Mouse (Mus musculus) A20 (cell line): ENCODE data around the gene Slc35b1.
"Not testable (repeated sequence)": the region's sequence is repeated elsewhere in the genome, so short reads cannot be mapped to it uniquely, and the experiment has no call there.

Source experiments
- DNase-seq: peaks from one replicate; pipeline ENCODE4 v3.0.0-alpha.2; 2011; ENCODE audit warnings: low read depth, low spot score

The Slc35b1 gene

DNA sequence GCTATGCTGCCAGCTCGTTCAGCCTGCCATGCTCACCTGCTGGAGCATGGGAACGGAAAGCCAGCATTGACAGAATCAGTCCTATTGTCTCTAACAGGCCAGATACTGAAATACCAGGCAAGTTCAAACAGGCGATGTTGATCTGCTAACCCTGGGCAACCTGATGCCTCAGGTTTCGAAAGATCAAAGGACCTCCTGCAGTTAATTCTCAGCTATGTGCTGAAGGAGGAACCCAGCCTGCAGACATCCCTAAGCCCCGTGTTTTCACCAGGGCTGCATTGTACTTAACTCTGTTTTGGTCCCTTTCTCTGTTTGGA, 9.0 kb downstream of the Slc35b1 start:
- no peak for DNase-seq

DNA sequence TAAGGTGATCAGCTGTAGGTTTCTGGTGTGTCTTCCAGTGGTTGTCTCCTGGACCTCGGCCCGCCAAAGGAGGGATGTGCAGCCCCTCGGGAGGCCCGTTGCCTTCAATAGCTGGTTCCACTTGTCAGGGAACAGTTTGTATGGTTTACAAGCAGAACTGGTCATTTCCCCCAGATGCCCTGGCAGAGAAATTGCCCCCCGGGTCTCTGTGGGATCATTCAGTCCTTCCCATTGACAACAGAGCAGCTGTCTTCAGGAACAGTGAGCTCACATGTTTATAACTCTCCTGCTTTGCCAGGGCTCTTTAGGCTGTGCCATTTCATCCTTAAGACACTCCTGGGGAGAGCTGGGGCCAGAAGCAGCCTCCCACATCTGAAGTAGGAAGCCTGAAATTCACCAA, 9.6 kb downstream of the Slc35b1 start:
- DNase-seq, result no peak

DNA sequence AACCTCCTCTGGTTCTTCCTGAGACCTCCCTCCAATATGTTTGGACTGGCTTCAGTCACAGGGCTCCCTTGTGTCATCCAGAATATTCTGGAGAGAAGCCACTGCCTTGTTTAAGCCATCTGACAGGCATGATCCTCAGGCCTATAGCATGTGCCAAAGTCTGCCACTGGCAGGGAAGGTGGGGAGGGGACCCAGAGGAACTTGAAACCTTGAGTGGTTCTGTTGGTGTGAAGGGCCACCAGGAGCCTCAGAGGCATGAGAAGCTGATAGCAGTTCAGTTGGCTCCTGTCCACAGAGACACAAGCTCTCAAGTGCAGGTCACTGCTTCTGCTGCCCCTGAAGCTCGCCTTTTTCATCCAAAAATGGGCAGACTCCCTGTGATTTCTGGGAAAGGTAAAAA, 12.1 kb downstream of the Slc35b1 start:
- no peak for DNase-seq

DNA sequence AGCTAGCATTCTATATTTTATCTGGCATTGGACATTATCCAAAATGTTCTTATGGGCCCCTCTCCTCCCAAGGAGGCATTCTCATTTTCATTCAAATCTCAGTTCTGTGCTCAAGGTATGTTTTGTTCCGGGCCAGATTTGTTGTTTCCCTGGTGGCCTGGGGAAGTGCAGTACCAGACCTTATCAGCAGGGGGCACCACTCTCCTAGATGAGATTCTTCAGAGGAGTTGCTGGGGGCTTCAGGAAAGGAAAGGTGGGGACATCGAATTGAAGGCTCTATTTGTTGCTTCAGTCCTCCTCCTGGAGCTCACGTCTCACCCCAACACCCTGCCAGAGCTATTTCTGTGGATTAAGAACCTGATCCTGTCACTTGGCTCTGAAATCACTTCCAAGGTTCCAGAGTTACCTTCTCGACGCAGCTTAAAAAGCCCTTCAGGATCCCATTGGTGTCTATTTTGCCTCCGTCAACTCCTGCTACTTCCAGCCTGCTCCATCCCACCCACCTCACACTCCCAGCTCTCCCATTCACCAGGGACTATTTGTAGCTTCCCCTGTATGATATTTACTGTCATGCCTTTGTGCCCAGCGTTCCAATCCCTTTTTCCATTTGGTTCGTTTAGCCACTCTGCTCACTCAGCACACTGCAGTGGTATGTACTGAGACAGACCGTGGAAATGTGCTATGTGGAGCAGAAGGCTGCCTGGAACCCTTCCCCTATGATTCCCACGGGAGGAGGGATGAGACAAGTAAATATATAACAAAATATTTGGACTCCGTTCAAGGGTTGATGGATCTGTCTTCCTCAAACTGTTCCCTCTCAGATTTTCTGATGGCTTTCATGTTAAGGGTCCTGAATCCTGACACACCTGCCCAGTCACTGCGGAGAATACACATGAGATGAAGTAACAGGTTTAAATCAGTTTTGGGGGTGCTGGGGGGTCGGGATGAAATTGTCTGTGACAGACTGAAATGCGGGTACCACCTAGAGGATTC, 13.6 kb downstream of the Slc35b1 start:
- peak; percentile 66 for DNase-seq

DNA sequence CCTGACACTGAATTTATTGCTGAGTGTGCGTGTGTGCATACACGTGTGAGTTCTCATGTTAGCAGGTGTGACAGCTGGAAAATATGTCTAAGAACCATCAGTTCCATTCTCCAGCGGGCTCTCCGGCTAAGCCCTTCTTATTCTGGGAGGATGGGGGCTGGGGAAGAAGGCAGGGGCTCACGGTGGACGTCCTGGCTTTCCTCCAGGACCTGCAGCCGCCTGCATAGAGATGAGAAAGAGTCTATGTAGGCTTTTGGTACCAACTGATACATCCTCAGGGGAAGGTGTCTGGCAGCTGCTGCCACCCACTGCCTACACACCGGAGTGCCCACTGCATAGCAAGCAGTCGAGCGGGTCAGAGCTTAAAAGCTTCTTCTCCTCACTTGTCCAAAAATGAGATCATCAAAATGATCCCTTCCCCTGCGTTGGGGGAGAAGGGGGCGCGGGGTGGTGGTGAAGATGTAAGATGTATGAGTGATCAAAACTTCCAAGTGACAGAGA, 15.1 kb downstream of the Slc35b1 start:
- DNase-seq, result no peak

DNA sequence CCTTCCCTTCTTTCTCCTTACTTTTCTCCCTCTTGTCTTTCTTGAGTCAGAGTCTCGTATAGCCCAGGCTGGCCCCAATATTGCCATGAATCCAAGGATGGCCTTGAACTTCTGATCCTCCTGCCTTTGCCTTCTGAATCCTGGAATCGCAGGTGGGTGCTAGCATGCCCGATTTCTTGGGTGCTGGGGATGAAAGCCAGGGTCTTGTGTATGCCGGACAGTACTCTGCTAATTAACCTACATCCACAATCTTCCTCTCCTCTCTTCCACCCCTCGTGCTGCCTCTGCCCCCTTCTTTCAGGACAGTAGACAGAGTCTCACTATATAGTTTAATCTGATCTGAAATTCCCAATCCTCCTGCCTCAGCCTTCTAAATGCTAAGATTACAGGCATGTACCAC, 17.1 kb downstream of the Slc35b1 start:
- DNase-seq, result no peak

DNA sequence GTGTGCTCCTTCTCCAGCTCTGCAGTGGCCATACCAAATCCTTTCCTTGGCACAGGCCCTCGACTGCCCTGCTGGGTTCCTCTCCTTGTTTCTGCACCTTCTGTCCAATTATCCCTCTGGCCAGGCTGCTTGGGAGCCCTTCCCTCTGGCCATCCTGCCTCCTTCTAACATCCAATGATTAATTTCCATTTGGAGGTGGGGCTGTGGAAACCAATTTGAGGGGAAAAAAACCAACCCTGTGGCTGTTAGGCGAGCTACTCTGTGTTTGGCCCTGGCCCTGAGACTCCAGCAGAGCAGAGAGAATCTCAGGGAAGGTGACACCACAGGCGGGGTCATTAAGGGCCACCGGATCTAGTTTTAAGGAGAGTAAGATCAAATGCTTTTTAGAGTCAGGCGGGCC, 17.7 kb downstream of the Slc35b1 start:
- DNase-seq, result no peak

DNA sequence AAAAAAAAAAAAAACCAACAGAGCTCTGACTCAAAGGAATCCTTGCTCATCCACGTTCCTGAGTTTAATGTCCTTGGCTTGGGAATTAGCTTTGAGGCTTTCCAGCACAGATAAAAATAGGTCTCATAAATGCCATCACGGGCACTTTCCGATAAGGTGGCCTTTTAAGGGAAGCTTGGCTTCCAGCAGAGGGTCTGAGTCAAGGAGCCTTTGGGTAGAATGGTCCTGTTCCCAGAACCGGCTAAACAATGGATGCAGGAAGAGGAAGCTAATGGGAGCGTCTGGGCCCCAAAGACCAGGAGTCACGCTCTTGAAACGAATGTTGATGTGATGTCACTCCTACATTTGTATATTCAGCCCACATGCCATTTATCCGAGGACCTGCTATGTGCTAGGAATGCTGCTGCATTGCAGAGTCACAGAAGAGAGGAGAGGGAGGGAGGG, 18.2 kb downstream of the Slc35b1 start:
- no peak for DNase-seq

DNA sequence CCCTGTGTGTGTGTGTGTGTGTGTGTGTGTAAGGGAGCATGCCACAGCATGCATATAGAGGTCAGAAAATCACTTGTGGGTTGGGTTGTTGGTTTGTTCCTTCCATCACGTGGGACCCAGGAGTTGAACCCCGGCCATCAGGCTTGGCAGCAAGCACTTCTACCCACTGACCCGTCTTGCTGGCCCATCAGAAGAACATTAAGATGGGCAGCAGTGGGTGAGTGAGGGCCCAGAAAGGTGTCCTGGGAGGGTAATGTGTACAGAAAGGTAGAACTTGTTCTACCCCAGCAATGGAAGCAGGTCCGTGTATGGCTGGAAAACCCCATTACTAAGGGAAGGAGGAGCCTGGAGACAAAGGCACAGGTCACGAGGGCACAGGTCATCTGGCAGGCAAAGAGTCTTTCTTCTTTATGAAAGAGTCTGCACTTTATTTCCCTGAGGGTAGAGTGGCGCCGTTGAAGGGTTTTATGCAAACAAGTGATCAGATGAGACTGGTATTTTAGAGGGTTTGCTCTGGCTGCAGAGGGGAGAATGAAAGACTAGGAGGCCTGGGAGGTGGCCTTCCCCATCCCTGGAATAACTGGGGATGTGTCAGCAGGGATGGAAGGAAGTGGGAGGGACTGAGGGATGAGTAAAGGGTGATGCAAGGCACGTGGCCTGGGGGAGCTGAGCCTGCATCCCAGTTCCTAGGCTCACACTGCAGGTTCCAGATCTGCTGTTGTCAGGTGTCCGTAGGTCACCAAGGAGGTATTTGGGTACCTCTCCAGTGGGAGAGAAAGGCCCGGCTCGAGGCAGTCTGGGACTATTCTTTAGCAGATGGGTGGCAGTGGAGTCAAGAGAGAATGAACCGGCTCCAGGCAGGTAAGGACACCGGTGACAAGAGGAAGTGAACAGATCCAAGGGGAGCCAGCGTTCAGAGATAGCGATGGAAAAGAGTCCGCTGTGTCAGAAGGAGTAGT, 19.2 kb downstream of the Slc35b1 start:
- no peak for DNase-seq

DNA sequence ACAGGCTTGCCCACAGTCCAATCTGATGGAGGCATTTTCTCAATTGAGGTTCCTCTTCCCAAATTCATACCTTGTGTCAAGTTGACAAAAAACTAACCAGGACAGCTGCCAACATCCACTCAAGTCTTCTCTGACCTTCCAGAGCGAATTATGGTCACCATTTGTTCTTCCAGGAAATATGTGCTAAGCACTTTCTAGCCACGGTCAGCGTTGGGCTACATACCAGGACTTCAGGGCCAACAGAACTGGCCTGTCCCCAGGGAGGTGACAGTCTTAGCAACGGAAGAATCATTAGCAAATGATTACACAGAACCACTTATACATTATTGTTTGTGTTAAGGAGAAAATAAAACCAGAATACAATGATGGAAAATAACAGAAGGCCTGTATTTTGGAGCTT, 21.3 kb downstream of the Slc35b1 start:
- DNase-seq, result no peak

DNA sequence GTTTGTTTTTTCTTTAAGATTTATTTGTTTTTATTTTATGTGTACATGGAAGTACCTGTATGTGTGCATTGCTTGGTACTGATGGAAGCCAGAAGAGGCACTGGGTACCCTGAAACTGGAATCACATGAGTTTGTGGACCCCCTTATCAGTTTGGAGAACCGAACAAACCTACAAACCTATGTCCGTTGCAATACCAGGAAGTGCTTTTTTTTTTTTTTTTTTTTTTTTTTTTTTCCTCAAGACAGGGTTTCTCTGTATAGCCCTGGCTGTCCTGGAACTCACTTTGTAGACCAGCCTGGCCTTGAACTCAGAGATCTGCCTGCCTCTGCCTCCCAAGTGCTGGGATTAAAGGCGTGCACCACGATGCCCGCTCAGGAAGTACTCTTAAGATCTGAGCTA, 21.9 kb downstream of the Slc35b1 start:
- not testable (repeated sequence) for DNase-seq

DNA sequence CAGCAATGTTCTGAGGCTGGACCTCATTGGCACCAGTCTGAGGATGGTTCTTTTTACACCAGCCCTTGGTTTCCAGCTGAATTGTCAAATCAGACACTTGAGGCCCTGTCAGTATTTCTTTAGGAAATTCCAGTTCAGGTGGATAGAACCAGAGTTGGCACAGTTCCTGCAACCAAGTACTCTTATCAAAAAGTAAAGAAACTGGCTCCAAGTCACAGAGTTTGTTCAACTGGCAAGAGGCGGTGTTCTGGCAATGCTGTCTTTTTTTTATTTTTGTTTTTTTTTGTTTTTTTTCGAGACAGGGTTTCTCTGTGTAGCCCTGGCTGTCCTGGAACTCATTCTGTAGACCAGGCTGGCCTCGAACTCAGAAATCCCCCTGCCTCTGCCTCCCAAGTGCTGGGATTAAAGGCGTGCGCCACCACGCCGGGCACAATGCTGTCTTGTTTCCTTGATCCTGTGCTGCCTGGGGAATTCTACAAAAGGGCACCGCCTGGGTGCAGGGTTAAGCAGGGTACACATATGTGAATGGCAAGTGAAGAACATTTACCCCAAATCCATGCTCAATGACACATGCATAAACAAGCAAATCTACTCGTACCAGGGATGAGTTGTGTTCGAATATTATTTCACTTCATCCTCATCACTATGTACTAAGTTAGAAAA, 25.1 kb downstream of the Slc35b1 start:
- no peak for DNase-seq

DNA sequence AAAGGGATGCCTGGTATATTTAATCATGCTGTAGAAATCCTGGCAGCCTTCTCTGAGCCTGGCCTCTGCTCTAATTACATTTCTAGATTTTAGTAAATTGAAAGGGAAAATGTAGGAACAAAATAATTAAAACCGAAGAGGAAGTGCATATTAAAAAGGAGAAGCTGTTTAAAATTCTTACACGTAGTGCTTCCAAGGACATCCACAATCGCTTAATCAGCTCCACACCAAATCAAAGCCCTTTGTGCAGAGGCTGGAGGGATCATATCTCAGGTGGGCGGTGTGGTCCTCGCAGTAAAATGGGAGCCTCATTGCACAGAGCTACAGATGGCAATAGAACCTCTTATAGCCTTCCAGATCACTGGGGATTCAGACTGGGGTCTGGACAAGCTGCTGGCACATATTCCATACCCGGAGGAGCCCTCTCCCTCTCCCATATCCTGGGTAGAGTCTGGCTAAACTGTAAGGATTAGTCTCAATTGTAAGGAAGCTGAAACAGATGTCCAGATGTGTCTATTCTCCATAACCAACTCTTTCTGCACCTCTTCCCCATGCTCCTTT, 27.0 kb downstream of the Slc35b1 start:
- no peak for DNase-seq

DNA sequence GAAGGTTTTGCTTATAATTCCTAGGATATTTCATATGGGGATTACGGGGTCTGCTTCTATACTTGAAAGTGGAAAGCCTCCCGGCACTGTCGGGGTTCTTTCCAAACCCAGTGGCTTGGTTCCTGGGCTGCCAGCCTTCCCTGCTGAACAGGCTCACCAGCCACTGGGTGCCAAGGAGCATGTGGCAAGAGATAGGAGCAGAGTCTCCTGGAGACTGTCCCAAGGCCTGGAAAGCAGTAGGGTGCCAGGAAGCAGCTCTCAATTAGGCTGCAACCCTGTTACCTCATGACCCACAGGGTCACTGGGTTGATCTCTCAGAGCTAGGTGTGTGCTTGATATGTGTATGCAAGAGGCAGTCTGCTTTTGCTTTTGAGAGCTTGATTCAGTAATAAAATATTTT, 28.1 kb downstream of the Slc35b1 start:
- no peak for DNase-seq

DNA sequence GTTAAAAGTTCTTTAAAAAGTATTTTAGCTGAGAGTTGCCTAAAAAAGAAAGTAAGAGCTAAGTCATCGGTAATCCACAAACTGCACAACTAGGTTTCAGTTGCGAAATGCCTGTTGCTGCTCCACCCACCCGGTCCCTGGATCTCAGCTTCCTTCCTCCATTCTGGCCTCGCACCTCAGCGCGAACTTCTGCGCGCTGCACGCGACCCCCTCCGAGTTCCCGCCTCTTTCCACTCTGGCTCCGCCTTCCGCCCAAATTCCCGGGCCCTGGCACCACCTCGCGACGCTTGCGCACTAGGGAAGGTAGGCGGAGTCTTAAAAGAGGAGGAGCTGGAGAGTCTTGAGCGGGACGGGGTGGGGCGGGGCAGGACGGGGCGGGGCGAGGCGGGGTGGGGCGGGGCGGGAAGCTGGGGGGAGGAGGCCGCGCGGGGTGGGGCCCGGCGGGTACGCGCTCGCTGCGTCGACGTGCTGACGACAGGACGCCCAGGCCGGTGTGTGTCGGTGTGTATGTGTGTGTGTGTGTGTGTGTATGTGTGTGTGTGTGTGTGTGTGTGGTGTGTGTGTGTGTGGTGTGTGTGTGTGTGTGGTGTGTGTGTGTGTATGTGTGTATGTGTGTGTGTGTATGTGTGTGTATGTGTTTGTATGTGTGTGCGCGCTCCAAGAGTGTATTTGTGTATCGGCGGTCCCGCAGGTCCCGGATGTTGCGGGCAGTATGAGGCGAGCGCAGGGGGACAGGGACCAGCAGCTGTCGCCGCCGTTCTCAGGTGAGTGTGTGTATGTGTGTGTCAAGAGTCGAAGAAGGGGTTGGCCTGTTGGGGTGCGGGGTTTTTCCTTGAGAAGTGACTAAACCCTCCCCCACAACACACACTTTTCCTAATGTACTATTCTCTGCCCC, 29.4 kb downstream of the Slc35b1 start, which contains the start of gene Spop:
Spop (plus strand) TSS at position 440 of the 895 bp plus-strand sequence.
- peak; percentile 94 for DNase-seq

DNA sequence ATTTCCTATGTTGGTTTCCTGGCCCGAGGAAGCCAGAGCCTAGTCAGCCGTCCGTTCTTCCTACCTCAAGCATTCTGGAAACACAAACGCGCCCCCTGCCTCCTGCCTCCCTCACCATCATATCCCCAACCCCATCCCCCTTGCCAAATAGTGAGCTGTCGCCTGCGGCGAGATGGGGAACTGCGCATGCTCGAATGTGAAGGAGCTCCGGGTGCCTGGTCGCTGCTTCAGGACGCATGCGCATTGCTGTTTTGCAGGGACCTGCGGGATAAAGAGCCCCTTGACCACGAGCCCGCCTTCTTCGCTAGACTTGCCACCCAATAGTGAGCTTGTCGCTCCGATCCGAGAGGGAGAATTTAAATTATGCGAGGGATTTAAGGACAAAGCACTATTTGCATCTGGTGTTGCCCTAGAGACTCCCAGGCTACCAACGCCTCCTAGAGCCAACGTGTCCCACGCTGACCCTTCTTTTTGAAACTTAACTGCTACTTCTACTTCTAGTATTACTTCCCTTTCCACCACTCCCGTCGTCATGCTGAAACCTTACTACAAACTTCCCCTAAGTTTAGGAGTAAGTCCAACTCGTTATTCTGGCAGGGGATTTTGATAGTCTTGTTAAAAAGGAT, 30.2 kb downstream of the Slc35b1 start:
- DNase-seq, result peak; percentile 99

DNA sequence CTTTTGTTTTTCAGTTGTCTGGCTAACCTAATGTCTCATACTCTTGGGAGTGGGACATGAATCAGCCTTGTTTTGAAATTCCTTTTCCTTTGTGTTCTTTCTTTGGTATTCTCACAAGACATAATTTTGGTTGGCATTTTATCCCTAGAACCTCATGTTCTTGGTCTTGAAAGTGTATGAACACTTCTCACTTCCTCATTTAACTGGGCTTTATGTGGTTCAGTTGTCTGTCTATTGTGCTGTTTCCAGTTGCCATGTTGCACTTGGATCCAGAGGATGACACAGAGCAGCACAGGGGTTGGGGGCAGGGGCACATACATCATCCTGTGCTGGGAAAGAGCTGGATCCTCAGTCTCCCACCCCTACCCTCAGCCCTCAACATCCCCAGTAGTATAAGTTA, 31.4 kb downstream of the Slc35b1 start:
- DNase-seq, result peak; percentile 81

DNA sequence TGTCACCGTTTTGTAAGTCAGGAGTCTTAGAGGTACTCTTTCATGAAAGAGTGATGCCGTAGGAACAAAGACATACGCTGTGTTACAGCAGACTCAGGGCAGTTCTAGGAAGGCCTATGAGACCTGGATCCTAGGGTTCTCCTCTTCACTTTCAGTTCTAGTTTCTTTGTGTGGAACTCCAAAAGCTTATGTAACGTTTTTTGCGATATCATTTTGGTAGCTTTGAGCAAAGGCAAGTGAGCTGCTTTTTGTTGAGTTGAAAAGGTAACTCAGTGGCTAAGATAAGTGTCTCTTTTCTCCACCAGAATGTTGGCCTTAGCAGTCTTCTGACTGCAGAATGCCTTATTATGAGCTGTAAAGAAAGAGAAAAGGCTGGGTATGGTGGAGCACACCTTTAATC, 32.8 kb downstream of the Slc35b1 start:
- DNase-seq, result peak; percentile 57

DNA sequence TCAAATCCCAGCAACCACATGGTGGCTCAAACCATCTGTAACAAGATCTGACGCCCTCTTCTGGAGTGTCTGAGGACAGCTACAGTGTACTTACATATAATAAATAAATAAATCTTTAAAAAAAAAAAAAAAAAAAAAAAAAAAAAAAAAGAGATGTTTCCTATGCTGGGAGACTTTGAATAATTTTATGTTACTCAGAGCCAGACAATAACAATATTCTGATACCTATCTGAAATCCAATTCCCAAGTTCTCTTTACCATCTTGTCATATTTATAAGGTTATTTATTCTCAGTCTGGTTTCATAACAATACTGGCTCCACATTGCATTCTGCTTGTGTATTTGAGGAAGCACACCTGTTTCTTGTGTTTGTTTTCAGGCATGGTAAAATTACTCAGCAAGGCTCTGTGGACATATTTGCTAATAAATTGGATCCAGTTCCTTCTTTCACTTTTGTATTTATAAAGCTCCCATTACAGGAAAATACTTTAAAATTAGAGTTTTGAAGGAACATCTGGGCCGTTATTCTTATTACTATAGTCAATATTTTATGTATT, 36.5 kb downstream of the Slc35b1 start:
- peak; percentile 72 for DNase-seq
